Mouse (Mus musculus): ENCODE measurements around the gene Shd. TPM values are rescaled to one million over a fixed set of nuclear protein-coding genes. Genes with fewer than 3 reads are reported as not detected.
"Not testable (repeated sequence)": the region's sequence is repeated elsewhere in the genome, so short reads cannot be mapped to it uniquely, and the experiment has no call there.

The Shd gene
- total RNA-seq (2015; ENCODE audit: low replicate concordance) = not detected in 2 replicates
- not detected in 2 replicates for total RNA-seq (2017; ENCODE audit: low replicate concordance)

DNA sequence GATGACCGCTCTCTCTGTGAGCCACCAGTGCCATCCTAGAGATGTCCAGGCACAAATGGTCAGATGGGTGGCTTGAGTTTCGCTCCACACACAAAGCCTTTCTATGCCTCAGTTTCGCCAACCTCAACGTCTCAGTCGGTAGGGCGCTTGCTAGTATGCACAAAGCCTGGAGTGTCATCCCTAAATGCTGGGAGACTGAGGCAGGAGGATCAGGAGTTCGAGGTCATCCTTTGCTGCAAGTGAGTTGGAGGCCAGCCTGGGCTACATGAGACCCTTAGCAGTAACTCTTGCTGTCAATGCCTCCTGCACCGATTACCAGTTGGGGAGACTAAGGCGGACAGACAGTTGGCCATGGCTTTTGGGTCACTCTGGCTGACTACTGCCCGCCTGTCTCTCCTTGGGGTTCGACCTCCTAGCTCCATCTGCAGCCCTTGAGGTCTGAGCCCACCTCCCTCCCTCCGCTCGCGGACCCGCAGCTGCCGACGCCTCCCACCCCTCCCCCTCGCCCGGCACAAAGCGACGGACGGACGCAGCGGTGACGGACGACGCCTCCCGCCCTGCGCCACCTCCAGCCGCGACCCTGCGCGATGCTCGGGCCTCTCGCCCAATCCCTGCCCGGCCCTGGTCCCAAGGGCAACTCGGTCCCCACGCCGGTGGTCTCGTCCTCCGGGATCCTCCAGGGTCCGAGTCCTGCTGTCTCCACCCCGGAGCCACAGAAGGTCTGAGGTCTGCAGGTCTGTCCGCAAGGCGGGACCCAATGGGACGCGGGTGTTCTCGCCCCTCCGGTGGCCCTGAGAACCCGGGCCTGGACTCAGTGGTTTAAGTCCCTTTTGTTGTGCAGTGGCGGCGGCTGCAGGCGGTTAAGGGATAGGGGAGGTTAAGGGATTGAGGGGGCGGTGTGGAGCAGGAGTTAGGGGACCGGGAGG, at the start of gene Shd:
Gene Shd (plus strand): TSS at position 502 of the 926 bp plus-strand sequence.
- no peak for ATAC-seq (replicated peaks; ENCODE audit: low FRiP score, poor library complexity, severe bottlenecking)

DNA sequence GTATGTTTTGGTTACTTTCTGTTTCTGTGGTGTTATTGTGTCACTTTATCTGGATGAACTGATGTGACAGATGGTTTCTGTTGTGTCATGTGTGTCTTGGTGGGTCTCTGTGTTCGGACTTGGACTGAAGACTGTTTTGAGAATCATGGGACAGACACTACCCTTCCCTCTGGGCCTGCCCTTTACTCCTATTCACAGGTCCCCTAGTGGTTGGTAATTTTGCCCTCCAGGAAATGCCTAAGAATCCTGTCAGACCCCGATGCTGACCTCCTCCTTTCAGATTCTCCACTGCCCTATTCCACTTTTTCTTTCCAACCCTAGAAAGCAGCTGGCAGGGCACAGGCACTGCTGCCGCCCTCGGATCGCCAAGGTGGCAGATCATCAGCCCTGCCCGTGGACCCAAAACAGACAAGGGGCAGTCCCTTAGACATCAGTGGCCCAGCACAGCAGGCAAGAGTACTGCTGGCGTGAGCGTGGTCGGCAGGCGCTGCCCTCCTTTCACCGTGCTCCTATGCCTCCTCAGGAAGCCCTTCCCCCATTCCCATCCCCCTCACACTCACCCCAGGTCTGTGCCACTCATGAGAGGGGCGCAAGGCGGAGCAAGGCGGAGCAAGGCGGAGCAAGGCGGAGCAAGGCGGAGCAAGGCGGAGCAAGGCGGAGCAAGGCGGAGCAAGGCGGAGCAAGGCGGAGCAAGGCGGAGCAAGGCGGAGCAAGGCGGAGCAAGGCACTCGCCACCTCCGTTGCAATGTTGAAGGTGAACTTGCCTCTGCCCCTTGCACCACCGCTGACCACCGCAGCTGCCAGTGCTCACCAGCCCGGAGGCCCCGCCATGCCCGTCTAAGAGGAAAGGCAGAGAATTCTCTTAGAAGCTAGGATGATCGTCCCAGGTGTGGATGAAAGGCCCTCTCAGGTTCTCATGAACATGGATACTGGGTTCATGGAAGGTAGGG, 38.4 kb upstream of the Shd start:
- ATAC-seq (replicated peaks; ENCODE audit: low FRiP score, poor library complexity, severe bottlenecking) = peak; percentile 91

DNA sequence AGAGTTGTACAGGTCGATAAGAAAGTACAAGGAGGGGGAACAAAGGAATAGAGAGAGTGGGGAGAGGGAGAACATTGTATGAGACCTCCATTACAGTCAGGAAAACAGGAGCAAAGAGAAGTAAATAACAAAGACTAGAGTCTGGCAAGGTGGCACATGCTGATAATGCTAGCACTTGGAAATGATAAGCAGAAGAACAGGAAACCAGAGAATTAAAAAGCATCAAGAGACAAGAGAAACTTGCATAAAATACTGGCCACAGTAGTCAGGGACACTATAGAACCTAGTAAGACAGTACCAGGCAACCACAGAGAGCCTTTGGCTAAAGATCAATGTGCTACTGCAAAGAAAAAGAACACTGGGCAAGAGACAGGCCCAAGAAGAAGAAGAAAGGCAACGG, 37.6 kb upstream of the Shd start:
- peak; percentile 17 for ATAC-seq (replicated peaks; ENCODE audit: low FRiP score, poor library complexity, severe bottlenecking)

DNA sequence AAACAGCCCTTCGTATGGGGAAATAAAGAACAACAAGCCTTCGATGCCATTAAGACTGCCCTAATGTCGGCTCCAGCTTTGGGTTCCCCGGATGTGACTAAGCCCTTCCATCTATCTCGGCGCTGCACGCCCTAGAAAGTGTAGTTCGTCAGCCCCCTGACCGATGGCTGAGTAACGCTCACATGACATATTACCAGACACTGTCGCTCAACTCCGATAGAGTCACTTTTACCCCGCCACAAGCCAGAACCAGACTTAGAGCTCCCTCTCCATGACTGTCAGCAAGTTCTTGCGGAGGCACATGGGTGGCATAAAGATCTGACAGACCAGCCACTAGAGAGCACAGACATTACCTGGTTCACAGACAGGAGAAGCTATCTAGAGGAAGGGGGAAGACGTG, 37.1 kb upstream of the Shd start:
- no peak for ATAC-seq (replicated peaks; ENCODE audit: low FRiP score, poor library complexity, severe bottlenecking)

DNA sequence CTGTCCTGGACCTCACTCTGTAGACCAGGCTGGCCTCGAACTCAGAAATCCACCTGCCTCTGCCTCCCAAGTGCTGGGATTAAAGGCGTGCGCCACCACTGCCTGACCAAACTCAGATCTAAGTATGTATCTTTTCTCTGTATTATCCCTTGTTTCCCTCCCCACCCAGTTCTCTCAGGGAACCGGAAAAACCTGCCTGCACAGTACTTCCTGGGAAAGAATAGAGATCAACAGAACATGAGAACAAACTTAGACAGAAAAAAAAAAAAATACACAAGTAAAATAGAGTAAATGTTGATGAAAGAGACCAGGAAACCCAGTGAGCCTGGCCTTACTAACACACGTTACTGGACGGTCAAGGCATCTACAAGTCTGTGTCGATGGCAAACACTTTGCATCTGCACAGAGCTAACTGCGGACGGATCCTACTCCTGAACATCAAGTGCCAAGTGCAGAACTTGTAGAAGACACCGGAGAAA, 25.8 kb upstream of the Shd start:
- ATAC-seq (replicated peaks; ENCODE audit: low FRiP score, poor library complexity, severe bottlenecking) = not testable (repeated sequence)

DNA sequence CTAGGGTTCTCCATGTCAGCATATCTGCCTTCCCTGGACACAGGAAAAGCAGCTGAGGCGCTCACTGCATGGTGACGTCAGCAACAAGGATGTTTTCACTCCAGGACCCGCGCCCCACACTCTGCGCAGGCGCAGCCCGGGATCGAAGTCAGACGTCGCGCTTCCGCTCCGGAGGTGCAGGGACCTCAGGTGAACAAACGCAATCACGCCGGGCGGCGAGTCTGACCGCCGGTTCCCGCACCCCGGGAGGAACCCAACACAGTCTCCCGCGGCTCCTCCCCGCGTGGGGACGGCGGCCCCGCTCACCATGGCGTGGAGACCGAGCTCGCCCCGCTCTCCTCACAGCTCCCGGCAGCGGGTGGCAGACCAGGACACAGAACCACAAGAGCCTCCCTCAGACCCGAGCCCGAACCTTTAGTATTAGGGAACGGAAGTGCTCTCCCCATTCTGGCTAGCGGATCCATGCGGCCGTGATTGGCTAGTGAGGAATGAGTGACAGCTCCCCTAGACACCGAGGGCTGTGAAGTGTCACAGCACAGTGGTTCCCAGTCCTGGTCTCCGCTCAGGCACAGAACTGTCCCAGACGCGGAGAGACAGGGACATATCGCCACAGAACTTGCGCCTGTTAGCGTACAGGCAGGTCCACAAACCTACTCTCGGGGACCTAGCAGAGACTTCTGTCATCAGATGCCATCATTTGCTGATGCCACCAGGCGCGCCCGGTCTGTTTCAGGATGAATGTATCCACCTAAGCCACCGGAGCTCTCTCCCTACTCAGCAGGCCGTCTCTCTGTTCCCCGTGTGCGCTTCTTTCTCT, 25.2 kb upstream of the Shd start:
- ATAC-seq (replicated peaks; ENCODE audit: low FRiP score, poor library complexity, severe bottlenecking) = peak; percentile 94

DNA sequence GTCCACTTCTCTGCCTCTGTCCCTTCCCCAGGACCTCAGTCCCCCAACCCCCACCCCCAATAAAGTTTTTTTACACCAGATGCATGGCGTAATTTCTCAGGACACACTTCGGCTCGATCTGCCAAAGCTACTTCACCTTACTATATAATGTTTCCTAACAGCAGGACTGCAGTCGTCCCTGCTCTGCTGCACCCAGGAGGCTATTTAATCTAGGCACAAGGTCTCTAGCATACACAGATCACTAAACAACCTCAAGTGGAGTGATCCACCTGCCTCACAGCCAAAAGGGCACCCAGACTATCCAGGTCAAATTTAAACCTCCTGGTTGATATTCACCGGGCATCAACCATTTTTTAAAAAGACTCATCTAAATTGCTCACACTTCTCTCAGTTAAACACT, 24.6 kb upstream of the Shd start:
- no peak for ATAC-seq (replicated peaks; ENCODE audit: low FRiP score, poor library complexity, severe bottlenecking)

DNA sequence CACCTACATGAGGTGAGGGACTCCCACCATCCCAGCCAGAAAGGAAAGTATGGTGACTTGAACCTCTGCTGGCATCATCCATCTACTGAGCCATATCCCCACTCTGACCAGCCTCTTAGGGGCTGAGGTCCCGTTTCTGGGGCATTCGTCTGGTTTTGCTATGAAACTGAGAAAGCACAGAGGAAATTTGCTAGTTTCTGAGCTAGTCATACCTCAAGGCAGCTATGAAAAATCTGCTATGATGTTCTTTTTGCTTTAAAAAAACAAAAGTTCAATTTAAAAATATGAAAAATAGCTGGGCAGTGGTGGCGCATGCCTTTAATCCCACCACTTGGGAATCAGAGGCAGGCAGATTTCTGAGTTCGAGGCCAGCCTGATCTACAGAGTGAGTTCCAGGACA, 21.6 kb upstream of the Shd start:
- no peak for ATAC-seq (replicated peaks; ENCODE audit: low FRiP score, poor library complexity, severe bottlenecking)

DNA sequence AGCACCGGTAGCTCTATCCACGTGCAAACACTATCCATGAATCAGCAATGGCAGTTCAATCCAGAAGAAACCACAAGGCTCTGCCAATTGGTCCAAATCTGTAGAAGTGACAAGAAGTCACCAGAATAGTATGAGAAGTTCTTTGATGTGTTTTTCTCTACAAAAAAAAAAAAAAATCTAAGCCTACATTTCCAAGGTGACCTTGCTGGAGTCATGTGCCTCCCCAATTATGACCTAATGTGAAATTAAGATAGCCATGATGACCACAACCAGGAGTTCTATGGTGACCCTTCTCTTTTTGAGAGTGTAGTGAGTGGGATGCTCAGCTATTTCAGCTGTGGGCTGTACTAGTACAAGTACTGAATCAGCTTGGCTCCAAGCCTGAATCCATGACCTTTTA, 20.9 kb upstream of the Shd start, which contains the start of gene Zfp119b:
Gene Zfp119b (minus strand): TSS at position 101 of the 400 bp plus-strand sequence.
- ATAC-seq (replicated peaks; ENCODE audit: low FRiP score, poor library complexity, severe bottlenecking) = no peak

DNA sequence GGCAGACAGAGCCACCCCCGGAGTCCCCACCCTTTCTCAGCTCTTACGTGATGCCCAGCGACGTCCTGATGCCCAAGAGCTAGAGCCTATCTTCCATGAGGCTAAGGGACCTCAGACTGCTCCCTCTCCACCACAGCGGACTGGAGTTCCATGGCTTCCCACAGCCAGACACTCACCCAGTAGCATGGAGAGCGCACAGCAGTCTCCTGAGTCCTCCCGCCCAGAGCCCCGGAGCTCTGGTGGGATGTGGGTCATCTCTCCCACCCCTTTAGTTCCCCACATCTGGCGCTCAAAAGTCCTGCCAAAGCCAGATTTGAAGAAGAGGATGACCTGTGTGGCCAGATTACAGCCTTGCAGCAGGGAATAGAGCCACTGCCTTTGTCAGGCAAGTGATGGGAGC, 19.7 kb upstream of the Shd start:
- no peak for ATAC-seq (replicated peaks; ENCODE audit: low FRiP score, poor library complexity, severe bottlenecking)

DNA sequence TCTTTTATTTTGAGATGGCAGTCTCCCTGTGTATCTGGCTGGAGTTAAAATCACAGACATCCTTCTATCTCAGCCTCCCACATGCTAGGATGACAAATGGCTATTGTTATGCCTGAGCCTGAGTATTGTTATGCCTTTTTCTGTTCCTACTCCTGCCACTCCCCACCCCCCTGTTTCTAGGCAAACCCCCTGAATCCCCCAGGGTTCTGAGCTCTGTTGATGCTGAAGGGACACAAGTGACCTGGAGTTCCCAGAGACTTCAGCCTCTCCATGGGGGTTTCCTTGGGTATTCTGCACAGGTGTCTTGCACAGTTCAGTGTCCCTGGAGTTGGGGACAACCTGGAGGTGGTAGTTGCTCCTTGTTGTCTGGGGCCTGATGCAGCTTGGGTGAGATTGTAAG, 18.2 kb upstream of the Shd start:
- no peak for ATAC-seq (replicated peaks; ENCODE audit: low FRiP score, poor library complexity, severe bottlenecking)

DNA sequence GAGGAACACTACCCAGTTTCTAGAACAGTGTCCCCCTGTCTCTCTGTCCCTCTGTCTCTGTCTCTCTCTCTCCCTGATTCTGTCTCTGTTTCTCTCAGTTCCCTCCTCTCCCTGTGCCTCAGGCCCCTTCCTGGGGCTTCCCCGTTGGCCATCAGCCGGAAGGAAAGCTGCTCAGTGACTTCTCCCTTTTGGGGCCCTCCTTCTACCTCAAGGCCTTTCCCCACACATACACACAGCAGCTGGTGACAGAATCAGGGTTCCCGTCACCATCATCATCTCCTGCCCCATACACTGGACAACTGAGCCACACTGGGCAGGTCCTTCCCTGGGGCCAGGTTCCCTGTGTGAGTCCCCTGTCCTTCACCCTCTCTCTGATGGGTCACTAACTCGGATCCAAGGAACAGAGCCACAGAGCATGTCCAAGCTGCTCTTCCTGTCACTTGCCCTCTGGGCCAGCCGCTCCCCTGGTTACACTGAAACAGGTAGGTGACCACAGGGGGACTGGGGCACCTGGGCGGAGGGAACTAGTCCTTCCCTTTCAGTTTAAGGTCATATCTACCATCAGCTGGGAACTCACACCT, 17.7 kb upstream of the Shd start, which contains the start of gene Ebi3:
Gene Ebi3 (plus strand): TSS at position 194 of the 581 bp plus-strand sequence.
- no peak for ATAC-seq (replicated peaks; ENCODE audit: low FRiP score, poor library complexity, severe bottlenecking)

DNA sequence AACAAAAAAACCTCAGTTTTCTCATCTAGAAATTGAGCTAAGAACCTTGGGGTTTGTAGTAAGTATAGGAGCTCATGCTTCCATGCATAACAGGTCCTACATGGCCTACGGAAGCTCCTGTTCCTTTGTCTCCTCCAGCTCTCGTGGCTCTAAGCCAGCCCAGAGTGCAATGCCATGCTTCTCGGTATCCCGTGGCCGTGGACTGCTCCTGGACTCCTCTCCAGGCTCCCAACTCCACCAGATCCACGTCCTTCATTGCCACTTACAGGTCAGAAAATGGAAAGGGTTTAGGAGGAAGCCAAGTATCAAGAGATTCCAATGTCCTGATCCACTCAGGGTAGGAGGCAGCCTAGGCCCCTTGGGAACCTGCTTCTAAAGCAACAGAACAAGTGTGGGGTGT, 16.5 kb upstream of the Shd start:
- ATAC-seq (replicated peaks; ENCODE audit: low FRiP score, poor library complexity, severe bottlenecking) = no peak

DNA sequence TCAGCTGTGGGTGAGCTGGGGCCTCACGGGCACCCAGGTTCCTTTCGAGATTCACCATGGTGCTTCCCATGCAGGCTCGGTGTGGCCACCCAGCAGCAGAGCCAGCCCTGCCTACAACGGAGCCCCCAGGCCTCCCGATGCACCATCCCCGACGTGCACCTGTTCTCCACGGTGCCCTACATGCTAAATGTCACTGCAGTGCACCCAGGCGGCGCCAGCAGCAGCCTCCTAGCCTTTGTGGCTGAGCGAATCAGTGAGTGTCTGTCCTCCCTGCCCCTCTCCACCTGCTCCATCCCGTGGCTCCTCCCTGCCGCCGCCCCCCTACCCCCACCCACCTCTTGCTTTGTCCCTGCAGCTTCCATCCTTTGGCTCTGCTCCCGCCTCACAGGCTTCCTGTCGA, 16.0 kb upstream of the Shd start:
- no peak for ATAC-seq (replicated peaks; ENCODE audit: low FRiP score, poor library complexity, severe bottlenecking)

DNA sequence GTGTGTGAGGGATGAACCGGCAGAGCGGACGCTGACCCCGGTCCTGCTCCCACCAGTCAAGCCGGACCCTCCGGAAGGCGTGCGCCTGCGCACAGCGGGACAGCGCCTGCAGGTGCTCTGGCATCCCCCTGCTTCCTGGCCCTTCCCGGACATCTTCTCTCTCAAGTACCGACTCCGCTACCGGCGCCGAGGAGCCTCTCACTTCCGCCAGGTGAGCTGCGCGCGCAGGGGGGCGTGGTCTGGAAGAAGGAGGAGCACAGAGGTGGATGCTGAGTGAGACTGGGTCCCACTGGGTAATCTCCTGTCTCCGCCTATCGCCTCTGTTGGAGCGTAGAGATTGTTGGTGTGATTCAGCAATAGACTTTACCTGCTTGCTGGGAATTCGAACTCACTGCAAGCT, 14.1 kb upstream of the Shd start:
- no peak for ATAC-seq (replicated peaks; ENCODE audit: low FRiP score, poor library complexity, severe bottlenecking)

DNA sequence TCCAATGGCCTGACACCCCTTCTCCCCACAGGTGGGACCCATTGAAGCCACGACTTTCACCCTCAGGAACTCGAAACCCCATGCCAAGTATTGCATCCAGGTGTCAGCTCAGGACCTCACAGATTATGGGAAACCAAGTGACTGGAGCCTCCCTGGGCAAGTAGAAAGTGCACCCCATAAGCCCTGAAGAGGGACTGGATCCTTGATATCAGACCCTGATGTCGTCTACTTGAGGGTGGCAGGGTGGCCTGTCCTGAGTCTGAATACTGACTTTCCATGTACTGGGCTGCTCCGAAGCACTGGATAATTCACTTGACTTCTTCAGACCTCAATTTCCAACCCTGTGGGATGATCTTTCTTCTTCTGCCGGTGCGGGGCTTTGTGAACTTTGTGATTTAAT, 13.7 kb upstream of the Shd start:
- no peak for ATAC-seq (replicated peaks; ENCODE audit: low FRiP score, poor library complexity, severe bottlenecking)

DNA sequence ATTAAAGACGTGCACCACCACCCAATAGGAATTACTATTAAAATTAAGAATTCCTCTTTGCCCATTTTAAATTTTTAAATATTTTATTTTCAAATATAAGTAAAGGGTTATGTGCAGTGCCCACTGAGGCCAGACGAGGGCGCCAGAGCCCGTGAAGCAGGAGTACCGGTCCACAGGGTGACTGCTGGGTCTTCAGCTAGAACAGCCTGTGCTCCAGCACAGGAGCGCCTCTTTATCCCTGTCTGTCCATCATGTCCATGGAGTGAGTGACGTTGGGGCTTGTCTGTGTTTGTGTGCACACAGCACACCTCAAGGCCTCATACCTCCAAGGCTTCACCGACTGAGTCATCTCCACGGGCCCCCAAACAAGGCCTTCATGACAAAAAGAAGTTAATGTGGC, 13.1 kb upstream of the Shd start:
- 0 out of 2 replicates have a peak, but pooled peaks have one; percentile 39 for ATAC-seq (replicated peaks; ENCODE audit: low FRiP score, poor library complexity, severe bottlenecking)

DNA sequence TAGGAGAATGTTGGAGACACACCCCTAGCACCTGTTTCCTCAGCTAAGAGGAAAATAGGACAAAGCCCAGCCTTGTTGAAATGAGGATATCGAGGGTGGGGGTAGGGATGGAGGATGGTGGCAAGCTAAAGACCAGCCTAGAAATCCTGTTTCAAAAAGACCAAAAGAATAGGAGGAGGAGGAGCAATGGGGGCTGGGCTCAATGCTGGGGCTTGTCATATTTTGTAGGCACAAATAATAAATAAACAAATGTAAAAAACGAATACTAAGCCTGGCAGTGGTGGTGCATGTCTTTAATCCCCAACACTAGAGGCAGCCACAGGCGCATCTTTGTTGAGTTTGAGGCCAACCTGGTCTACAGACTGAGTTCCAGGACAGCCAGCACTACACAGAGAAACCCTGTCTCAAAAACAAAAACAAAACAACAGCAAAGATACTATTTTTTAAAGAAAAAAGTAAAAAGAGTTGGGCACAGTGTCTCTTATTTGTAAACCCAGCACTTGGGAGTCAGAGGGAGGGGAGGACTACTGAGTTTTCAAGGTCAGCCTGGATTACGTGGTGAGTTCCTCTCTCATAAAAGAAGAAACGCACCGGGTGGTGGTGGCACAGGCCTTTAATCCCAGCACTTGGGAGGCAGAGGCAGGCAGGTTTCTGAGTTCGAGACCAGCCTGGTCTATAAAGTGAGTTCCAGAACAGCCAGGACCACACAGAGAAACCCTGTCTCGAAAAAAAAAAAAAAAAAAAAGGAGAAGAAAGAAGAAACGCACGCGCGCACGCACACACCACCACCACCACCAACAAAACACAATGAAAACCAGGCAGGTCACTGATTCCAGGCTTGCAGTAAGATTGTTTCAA, 12.3 kb upstream of the Shd start:
- no peak for ATAC-seq (replicated peaks; ENCODE audit: low FRiP score, poor library complexity, severe bottlenecking)
